Mouse (Mus musculus) limb, embryonic 14.5 days (tissue): ENCODE data around the gene Fa2h. TPM values are rescaled to one million over a fixed set of nuclear protein-coding genes. Genes with fewer than 3 reads are reported as not detected.

Experiments used
- ATAC-seq: fragments of 200-750 bp; cut with Nextera tagmentation; 2 replicates; pipeline ENCODE4 v1.8.0; 2017; ENCODE audit warnings: low read depth, moderate number of reproducible peaks, moderate TSS enrichment; ENCODE audit not compliant: low FRiP score
- DNase-seq: peaks from one replicate; pipeline ENCODE4 v3.0.0-alpha.2; 2015; ENCODE audit warnings: low spot score
- H3K27ac ChIP-seq: fragments of 300-500 bp; sonication (generic); replicated peaks from 2 replicates; pipeline ENCODE4 v1.5.1; 2014; ENCODE audit warnings: low read depth, mild to moderate bottlenecking, low read length, moderate library complexity, mixed read lengths
- H3K27me3 ChIP-seq: fragments of 300-500 bp; sonication (generic); 2 replicates; pipeline ENCODE4 v1.6.1; 2014; ENCODE audit warnings: low read length, mixed read lengths; ENCODE audit not compliant: control insufficient read depth, insufficient read depth
- H3K36me3 ChIP-seq: fragments of 300-500 bp; sonication (generic); 2 replicates; pipeline ENCODE4 v1.6.1; 2014; ENCODE audit warnings: mild to moderate bottlenecking, low read length, moderate library complexity, mixed read lengths; ENCODE audit not compliant: control insufficient read depth, insufficient read depth
- H3K4me1 ChIP-seq: fragments of 300-500 bp; sonication (generic); 2 replicates; pipeline ENCODE4 v1.6.1; 2014; ENCODE audit warnings: antibody characterized with exemption, low read length, mixed read lengths; ENCODE audit not compliant: control insufficient read depth, insufficient read depth
- H3K4me2 ChIP-seq: fragments of 300-500 bp; sonication (generic); replicated peaks from 2 replicates; pipeline ENCODE4 v1.6.1; 2014; ENCODE audit warnings: low read depth, mild to moderate bottlenecking, low read length, moderate library complexity; ENCODE audit not compliant: severe bottlenecking
- H3K4me3 ChIP-seq: fragments of 300-500 bp; sonication (generic); replicated peaks from 2 replicates; pipeline ENCODE4 v1.5.1; 2014; ENCODE audit warnings: low read length
- H3K9ac ChIP-seq: fragments of 300-500 bp; sonication (generic); 2 replicates; pipeline ENCODE4 v1.6.1; 2014; ENCODE audit warnings: mild to moderate bottlenecking, low read depth, low read length, moderate library complexity; ENCODE audit not compliant: severe bottlenecking
- H3K9me3 ChIP-seq: fragments of 300-500 bp; sonication (generic); 2 replicates; pipeline ENCODE4 v1.6.1; 2016; ENCODE audit warnings: low read length; ENCODE audit not compliant: control insufficient read depth
- POLR2A ChIP-seq: fragments of 200-500 bp; IDR thresholded peaks from 2 replicates; pipeline ENCODE4 v1.8.0; 2012; ENCODE audit warnings: inconsistent platforms, mild to moderate bottlenecking, moderate library complexity, borderline replicate concordance; ENCODE audit not compliant: insufficient read depth, insufficient read length; ENCODE audit errors: extremely low read depth
- WGBS: fragments of 180-500 bp; shearing (Covaris S2); extraction: QIAGEN DNeasy Blood & Tissue Kit; methylation state at CpG from one replicate; pipeline ENCODE4 v1.1.7; 2014; 5-methylcytosine and 5-hydroxymethylcytosine counted together
- polyA plus RNA-seq, 2 experiments: library from polyadenylated mRNA; depleted of rRNA in 1 of 2; stranded (reverse) in 1 of 2; unstranded in 1 of 2; fragments of >200 nt; fragmentation: Nextera tagmentation in 1 of 2; extraction: Ambion mirVana in 1 of 2; gene quantifications; 2 replicates each; pipeline versions ENCODE4 v1.2.1 to v1.2.3; 2012 to 2014

Fa2h gene
- polyA plus RNA-seq (2012; rRNA removed) (0.06 TPM in 1 of 2 replicates, not detected in the other), polyA plus RNA-seq (2014; fragmentation: Nextera tagmentation; extraction: Ambion mirVana) (not detected in 2 replicates)

DNA sequence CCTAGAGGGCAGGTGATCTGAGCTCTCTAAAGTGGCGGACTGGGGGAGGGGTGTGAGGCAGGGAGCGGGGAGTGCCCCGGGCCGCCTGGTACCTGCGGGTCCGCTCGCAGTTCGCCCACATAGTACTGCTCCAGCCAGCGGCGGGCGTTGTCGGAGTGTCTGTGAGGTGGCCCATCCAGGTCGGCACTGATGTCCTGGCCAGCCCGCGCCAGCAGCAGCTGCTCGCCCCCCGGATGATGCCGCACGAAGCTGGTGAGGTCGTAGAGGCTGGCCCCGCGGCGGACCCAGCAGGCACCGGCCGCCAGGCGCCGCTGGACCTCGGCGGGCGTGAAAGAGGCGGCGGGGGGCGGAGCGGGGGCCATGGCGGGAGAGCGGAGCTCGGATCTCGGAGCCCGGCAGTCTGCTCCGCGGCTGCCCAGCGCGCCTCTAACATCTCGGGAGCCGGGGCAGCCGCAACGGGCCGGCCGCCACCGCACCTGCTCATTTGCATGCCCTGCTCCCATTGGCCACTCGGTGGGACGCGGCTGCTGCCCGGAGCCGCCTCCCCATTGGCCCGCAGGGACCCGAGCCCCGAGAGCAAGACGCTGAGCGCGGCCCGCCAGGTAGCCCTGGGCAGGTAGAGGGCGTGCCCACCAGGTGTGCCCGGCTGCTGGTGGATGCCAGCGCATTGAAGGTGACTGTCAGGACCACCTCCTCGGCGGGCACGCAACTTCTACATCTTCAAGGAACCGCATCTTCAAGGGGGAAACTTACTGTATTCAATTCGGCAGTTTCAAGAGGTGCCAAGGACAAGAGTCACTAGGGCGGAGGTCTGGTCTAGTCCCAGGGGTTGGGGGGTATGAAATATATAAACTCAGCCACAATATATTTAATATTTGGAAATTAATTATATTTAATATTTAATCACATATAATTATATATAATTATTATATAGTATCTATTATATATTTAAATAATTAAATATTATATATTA, at the start of gene Fa2h:
TSS of gene Fa2h (minus strand) at position 434 of the 973 bp plus-strand sequence.
- Histone ChIP-seq H3K27ac (no peak within 1 kb of the TSS), H3K4me3 (peak within 1 kb of the TSS; percentile 41), H3K36me3 (no peaks in the 10 kb centered on the region), H3K9ac (no peak within 1 kb of the TSS), H3K9me3 (no peaks in the 10 kb centered on the region), H3K27me3 (peaks cover 54% of the 10 kb centered on the region), H3K4me1 (peaks cover 4% of the 10 kb centered on the region; the same call in 1 of the 2 replicates), H3K4me2 (peak within 1 kb of the TSS; percentile 81)
- peak; percentile 92 for ATAC-seq
- WGBS: 2% methylated on average over 41 of the region's 71 CpGs
- DNase-seq: peak; percentile 73
- TF ChIP-seq POLR2A: no peak

DNA sequence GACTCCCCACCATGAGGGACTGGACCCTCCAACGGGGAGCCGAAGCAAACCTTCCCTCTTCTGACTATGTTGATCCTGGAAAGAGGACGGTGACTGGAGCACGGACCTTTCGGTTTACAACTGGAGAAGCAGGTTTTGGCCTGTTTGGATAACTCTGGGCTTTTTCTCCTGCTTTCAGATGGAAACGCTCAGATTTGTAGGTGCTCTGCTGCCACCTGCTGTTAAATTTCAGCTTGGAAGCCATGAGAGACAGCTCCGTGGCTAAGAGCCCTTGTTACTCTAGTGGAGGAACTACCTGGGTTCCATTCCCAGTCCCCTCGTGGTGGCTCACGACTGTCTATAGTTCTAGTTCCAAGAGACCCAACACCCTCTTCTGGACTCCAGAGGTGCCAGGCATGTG, 45.6 kb upstream of the Fa2h start:
- 21% methylated on average over 9 of the region's 9 CpGs for WGBS
- H3K27me3 ChIP-seq: no peaks in the 10 kb centered on the region
- no peaks in the 10 kb centered on the region for H3K4me1 ChIP-seq
- H3K4me3 ChIP-seq: no peak overlapping the region
- ATAC-seq (no peak), DNase-seq (peak; percentile 84)
- no peak overlapping the region for H3K27ac ChIP-seq
- H3K9ac ChIP-seq: peak overlapping the region; percentile 32; the same call in 1 of the 2 replicates
- no peak overlapping the region for H3K4me2 ChIP-seq
- no peak for TF ChIP-seq POLR2A
- no peaks in the 10 kb centered on the region for H3K36me3 ChIP-seq
- H3K9me3 ChIP-seq: no peaks in the 10 kb centered on the region

DNA sequence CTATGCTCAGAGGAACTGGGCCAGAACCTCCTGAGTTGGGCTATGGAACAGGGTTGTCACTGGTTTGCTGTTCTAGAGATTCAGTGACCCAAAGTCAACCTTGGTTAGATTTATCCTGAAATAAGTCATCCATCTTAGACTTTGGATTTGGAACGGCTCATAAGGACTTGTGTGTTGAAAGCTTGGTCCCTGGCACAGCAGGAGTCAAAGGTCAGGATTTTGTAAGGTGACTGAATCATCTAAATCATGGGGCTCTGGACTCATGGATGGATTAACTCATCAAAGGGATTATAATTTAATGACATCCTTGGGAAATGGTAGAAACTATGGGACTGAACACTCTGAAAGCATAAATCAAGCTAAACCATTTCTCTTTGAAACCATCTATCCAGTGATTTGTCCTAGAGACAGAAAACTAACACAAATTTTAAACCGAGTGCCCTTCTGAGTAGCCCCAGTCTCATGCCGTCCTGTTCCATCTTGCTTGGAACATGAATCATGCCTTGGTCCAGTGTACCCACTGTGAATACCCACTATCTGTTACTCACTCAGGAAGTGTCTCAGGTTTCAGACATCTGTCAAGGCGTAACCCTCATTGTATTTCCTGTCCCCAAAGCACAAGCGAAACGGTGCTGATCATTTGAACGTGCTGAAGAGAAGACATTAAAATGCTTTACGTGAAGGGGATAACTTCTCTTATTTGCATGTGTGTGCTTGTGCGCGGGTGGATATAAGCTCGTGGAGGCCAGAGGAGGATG, 41.6 kb upstream of the Fa2h start:
- H3K27ac ChIP-seq: no peak overlapping the region
- H3K4me3 ChIP-seq: no peak overlapping the region
- H3K36me3 ChIP-seq: no peaks in the 10 kb centered on the region
- no peak for DNase-seq
- H3K9ac ChIP-seq: no peak overlapping the region
- no peaks in the 10 kb centered on the region for H3K27me3 ChIP-seq
- ATAC-seq: no peak
- H3K4me1 ChIP-seq: no peaks in the 10 kb centered on the region
- no peak overlapping the region for H3K4me2 ChIP-seq
- no peaks in the 10 kb centered on the region for H3K9me3 ChIP-seq
- WGBS: 50% methylated on average over 11 of the region's 11 CpGs
- TF ChIP-seq POLR2A: no peak

DNA sequence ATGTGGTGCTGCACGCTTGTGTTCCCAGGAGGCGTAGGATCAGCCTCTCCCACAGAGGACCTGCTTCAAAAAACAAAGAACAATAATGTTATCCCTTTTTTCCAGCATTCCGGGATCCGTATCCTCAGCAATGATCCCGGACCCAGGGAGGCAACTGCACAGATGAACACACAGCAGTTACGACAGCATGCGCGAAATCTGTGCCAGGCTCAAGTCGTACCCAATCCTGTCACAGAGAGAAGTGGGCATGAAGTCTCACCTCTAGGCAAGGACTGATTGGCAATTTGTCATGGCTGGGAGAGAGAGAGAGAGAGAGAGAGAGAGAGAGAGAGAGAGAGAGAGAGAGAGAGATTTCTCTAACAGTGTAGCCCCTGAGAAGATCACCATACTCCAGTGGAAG, 31.0 kb upstream of the Fa2h start:
- no peak for DNase-seq
- ATAC-seq: no peak
- H3K4me3 ChIP-seq: no peak overlapping the region
- no peaks in the 10 kb centered on the region for H3K27me3 ChIP-seq
- H3K36me3 ChIP-seq: no peaks in the 10 kb centered on the region
- H3K4me1 ChIP-seq: no peaks in the 10 kb centered on the region
- H3K27ac ChIP-seq: no peak overlapping the region
- WGBS: 85% methylated on average over 9 of the region's 9 CpGs
- H3K9ac ChIP-seq: no peak overlapping the region
- H3K4me2 ChIP-seq: no peak overlapping the region
- TF ChIP-seq POLR2A: no peak
- H3K9me3 ChIP-seq: no peaks in the 10 kb centered on the region

DNA sequence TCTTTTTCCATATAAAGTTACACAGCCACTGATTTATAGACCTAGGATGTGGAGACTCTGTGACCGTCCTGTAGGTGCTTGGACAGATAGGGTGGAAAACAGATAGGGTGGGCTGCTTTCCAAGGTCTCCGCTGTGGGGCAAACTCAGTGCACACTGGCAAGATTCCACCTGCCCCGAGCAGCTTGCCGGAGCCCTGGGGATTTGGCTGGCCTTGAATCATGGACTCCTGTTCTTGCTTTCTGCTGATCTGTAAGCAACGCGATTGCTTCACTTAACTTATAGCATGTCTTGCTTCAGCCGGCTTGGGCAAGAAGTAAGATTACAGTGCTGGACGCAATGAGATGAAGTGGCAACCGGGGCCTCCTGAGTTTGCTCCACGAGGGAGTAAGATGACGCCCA, 30.6 kb upstream of the Fa2h start:
- H3K4me1 ChIP-seq: no peaks in the 10 kb centered on the region
- H3K27ac ChIP-seq: no peak overlapping the region
- TF ChIP-seq POLR2A: no peak
- no peak overlapping the region for H3K4me2 ChIP-seq
- 80% methylated on average over 11 of the region's 11 CpGs for WGBS
- no peak overlapping the region for H3K9ac ChIP-seq
- H3K9me3 ChIP-seq: no peaks in the 10 kb centered on the region
- no peak overlapping the region for H3K4me3 ChIP-seq
- no peak for DNase-seq
- ATAC-seq: no peak
- no peaks in the 10 kb centered on the region for H3K36me3 ChIP-seq
- H3K27me3 ChIP-seq: no peaks in the 10 kb centered on the region
